Mouse (Mus musculus) midbrain, embryonic 12.5 days (tissue): ENCODE measurements at regions not wholly inside any gene's neighbourhood (a gene's known extent, or its start where the extent isn't known, plus 50 kb on each side); places are given as distances from the start of the nearest gene placed in this dataset.

Experiments used
- ATAC-seq: fragments of 200-750 bp; cut with Nextera tagmentation; 2 replicates; pipeline ENCODE4 v1.8.0; 2017; ENCODE audit warnings: low read depth, moderate TSS enrichment, moderate library complexity; ENCODE audit not compliant: low FRiP score
- H3K27ac ChIP-seq: fragments of 300-500 bp; sonication (generic); replicated peaks from 2 replicates; pipeline ENCODE4 v1.5.1; 2016; ENCODE audit warnings: mild to moderate bottlenecking
- H3K27me3 ChIP-seq: fragments of 300-500 bp; sonication (generic); 2 replicates; pipeline ENCODE4 v1.6.1; 2016; ENCODE audit warnings: mild to moderate bottlenecking
- H3K36me3 ChIP-seq: fragments of 300-500 bp; sonication (generic); 2 replicates; pipeline ENCODE4 v1.6.1; 2016
- H3K4me1 ChIP-seq: fragments of 300-500 bp; sonication (generic); 2 replicates; pipeline ENCODE4 v1.6.1; 2016
- H3K4me2 ChIP-seq: fragments of 300-500 bp; sonication (generic); replicated peaks from 2 replicates; pipeline ENCODE4 v1.6.1; 2016; ENCODE audit warnings: mild to moderate bottlenecking, moderate library complexity
- H3K4me3 ChIP-seq: fragments of 300-500 bp; sonication (generic); 2 replicates; pipeline ENCODE4 v1.5.1; 2016; ENCODE audit warnings: mild to moderate bottlenecking
- H3K9ac ChIP-seq: fragments of 300-500 bp; sonication (generic); replicated peaks from 2 replicates; pipeline ENCODE4 v1.6.1; 2016; ENCODE audit warnings: mild to moderate bottlenecking, moderate library complexity
- H3K9me3 ChIP-seq: fragments of 300-500 bp; sonication (generic); 2 replicates; pipeline ENCODE4 v1.6.1; 2016; ENCODE audit warnings: mild to moderate bottlenecking
- WGBS: fragments of 180-500 bp; shearing (Covaris S2); methylation state at CpG from one replicate; pipeline ENCODE4 v1.1.7; 2016; 5-methylcytosine and 5-hydroxymethylcytosine counted together

GRCm38 (mm10) chr2:167845370-167845769 is 86.5 kb upstream of the Ptpn1 start:
- Histone ChIP-seq H3K27me3 (peaks cover 2% of the 10 kb centered on the region; the same call in 1 of the 2 replicates), H3K9ac (no peak overlapping the region), H3K4me3 (no peak overlapping the region), H3K9me3 (no peaks in the 10 kb centered on the region), H3K27ac (no peak overlapping the region), H3K36me3 (no peaks in the 10 kb centered on the region), H3K4me1 (peaks cover 6% of the 10 kb centered on the region; the same call in 1 of the 2 replicates), H3K4me2 (no peak overlapping the region)
- ATAC-seq, result no peak
- 88% methylated on average over 5 of the region's 5 CpGs for WGBS

DNA sequence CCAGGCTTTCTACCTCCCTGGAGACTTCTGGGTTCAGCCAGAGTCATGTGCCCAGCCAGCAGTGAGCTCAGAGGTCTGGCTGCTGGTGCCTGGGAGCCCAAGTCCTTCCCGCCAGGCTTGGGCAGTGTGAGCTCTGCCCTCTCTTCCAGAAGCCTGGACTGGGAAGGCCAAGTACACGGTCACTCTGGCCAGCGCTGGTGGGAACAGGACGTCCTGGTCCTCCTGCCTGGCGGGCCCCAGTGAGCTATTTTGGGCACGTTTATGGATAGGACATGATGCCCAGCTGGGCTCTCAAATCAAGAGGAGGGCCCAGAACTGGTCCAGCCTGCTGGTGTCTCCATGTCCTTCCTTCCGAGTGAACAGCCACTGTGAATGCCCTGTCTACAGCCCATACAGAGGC is 87.3 kb upstream of the Ptpn1 start:
- Histone ChIP-seq H3K4me3 (no peak overlapping the region), H3K4me1 (peaks cover 6% of the 10 kb centered on the region; the same call in 1 of the 2 replicates), H3K4me2 (no peak overlapping the region), H3K9me3 (no peaks in the 10 kb centered on the region), H3K27me3 (peaks cover 2% of the 10 kb centered on the region; the same call in 1 of the 2 replicates), H3K36me3 (no peaks in the 10 kb centered on the region), H3K27ac (no peak overlapping the region), H3K9ac (no peak overlapping the region)
- WGBS, result 81% methylated on average over 7 of the region's 7 CpGs
- no peak for ATAC-seq

- Histone ChIP-seq H3K9ac (no peak overlapping the region), H3K9me3 (no peaks in the 10 kb centered on the region), H3K27ac (no peak overlapping the region), H3K4me2 (no peak overlapping the region), H3K4me3 (no peak overlapping the region), H3K4me1 (peaks cover 6% of the 10 kb centered on the region; the same call in 1 of the 2 replicates), H3K36me3 (no peaks in the 10 kb centered on the region), H3K27me3 (peaks cover 2% of the 10 kb centered on the region; the same call in 1 of the 2 replicates)
- WGBS, result 70% methylated on average over 5 of the region's 5 CpGs
- no peak for ATAC-seq
Measured at GRCm38 (mm10) chr2:167843921-167844320, 87.9 kb upstream of the Ptpn1 start.

DNA sequence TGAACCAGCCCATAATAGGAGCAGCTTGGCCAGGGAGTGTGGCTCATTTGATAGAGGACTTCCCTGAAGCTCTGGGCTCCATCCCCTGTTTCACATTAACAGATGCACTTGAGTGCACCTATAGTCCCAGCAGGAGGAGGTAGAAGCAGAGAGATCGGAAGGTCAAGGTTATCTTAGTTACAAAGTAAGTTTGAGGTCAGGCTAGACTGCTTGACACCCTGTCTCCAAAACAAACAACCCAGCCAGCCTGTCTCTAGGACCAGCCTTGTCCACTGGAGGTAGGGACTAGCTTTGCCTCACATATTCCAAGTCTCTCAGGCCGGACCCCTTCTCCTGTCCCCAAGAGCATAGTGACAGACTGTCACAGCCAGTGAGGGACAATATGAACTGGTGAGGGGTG is 88.9 kb upstream of the Ptpn1 start:
- ATAC-seq, result no peak
- no peaks in the 10 kb centered on the region for H3K9me3 ChIP-seq
- H3K4me2 ChIP-seq, result no peak overlapping the region
- peaks cover 6% of the 10 kb centered on the region; the same call in 1 of the 2 replicates for H3K4me1 ChIP-seq
- peaks cover 2% of the 10 kb centered on the region; the same call in 1 of the 2 replicates for H3K27me3 ChIP-seq
- no peak overlapping the region for H3K4me3 ChIP-seq
- 85% methylated on average over 2 of the region's 2 CpGs for WGBS
- no peak overlapping the region for H3K9ac ChIP-seq
- H3K27ac ChIP-seq, result no peak overlapping the region
- H3K36me3 ChIP-seq, result no peaks in the 10 kb centered on the region

DNA sequence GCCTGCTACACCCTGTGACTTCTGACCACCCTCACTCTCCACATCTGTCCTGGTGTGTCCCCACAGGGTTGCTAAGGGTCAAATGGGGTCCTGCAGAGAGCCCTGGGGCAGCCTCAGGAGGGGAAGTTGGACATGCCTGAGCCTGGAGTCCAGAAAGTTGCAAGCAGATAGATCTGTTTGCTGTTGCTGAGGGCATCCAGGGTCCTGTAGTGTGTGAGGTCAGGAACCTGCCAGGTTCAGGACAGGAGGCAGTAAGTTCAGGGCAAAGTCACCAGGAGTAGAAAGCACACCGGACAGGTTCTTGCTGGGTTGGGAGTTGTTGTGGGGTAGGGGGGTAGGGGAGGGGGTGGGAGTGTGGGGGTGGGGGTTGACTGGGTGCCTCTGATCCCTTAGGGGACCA is 89.4 kb upstream of the Ptpn1 start:
- H3K27ac ChIP-seq, result no peak overlapping the region
- no peaks in the 10 kb centered on the region for H3K36me3 ChIP-seq
- ATAC-seq, result no peak
- 69% methylated on average over 1 of the region's 1 CpGs for WGBS
- no peak overlapping the region for H3K4me2 ChIP-seq
- no peaks in the 10 kb centered on the region for H3K9me3 ChIP-seq
- peaks cover 6% of the 10 kb centered on the region; the same call in 1 of the 2 replicates for H3K4me1 ChIP-seq
- peaks cover 2% of the 10 kb centered on the region; the same call in 1 of the 2 replicates for H3K27me3 ChIP-seq
- no peak overlapping the region for H3K4me3 ChIP-seq
- no peak overlapping the region for H3K9ac ChIP-seq

DNA sequence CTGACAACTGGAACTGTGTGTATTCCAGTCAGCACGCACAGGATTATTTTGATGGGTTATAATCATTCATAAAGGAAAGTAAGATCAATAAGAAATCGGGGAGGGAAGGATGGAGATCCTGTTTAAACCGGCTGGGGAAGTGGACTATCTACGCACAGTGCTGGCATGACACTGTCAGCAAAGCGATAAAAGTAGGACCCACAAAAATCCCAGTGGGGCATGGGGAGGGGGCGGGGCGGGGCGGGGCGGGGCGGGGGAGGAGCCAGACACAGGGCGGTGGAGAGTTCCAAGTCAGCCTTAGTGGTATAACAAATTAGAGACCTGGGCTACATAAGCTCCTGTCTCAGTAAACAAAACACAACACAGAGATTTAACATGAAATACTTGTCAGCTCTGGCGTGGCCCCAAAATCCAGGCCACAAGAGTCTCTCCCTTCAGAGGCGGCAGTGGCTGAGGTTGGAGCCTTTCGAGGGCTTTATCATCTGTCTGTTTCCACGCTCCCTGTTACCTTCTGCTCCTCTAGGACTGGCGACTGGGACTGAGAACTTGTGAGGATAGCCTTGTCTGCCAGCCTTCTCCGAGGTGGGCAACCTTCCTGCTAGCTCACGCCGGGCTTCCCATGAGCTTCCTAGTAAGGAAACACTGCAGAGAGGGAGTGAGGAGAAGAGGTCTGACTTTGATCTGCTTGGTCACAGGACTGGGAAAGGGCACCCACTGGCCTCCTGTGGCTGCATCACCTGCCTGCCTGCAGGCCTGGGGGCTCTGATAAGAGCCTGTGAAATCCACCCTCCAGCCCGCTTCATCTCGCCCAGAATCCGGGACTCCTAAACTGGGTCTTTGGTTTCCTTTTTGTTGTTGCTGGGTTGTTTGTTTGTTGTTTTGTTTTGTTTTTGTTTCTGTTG is 90.3 kb upstream of the Ptpn1 start:
- H3K4me2 ChIP-seq, result no peak overlapping the region
- H3K27me3 ChIP-seq, result peaks cover 2% of the 10 kb centered on the region; the same call in 1 of the 2 replicates
- no peak overlapping the region for H3K27ac ChIP-seq
- H3K9me3 ChIP-seq, result no peaks in the 10 kb centered on the region
- no peak overlapping the region for H3K4me3 ChIP-seq
- 38% methylated on average over 21 of the region's 22 CpGs for WGBS
- H3K9ac ChIP-seq, result no peak overlapping the region
- H3K36me3 ChIP-seq, result no peaks in the 10 kb centered on the region
- peaks cover 6% of the 10 kb centered on the region; the same call in 1 of the 2 replicates for H3K4me1 ChIP-seq
- ATAC-seq, result no peak

GRCm38 (mm10) chr2:167840344-167840743 is 91.5 kb upstream of the Ptpn1 start:
- no peak overlapping the region for H3K4me3 ChIP-seq
- 88% methylated on average over 9 of the region's 9 CpGs for WGBS
- H3K9me3 ChIP-seq, result no peaks in the 10 kb centered on the region
- ATAC-seq, result no peak
- H3K36me3 ChIP-seq, result no peaks in the 10 kb centered on the region
- H3K4me2 ChIP-seq, result no peak overlapping the region
- no peak overlapping the region for H3K9ac ChIP-seq
- peaks cover 2% of the 10 kb centered on the region; the same call in 1 of the 2 replicates for H3K27me3 ChIP-seq
- no peak overlapping the region for H3K27ac ChIP-seq
- H3K4me1 ChIP-seq, result peaks cover 6% of the 10 kb centered on the region; the same call in 1 of the 2 replicates

DNA sequence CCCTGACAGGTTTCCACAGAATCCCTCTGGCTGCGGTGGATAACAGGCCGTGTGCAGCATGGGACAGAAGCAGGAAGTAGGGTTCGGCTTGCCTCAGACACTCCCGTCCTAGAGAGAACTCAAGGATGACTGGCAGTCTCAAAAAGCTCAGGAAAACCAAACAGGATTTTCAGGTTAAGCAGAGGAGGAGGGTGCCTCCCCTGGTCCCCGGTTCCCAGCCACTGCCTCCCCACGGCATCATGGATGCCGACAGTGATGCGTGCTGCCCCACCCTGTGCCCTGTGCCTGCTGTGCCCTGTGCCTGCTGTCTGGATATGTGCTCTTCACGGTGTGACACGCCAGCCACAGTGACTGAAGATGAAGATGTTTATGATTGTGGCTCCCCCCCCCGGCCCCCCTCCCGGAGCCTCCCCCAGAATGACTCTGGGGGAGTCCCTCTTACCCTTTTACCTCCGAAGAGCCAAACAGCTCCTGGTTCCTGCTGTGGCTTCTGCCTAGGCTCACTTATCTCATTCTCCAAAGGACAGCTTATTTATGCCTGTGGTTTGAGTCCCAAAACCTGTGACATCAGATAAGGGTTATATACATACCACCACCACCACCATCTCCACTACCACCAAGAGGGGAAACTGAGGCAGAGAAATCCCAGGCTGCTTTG is 92.4 kb upstream of the Ptpn1 start:
- Histone ChIP-seq H3K36me3 (no peaks in the 10 kb centered on the region), H3K27me3 (peaks cover 2% of the 10 kb centered on the region; the same call in 1 of the 2 replicates), H3K27ac (no peak overlapping the region), H3K4me3 (no peak overlapping the region), H3K4me2 (no peak overlapping the region), H3K9ac (no peak overlapping the region), H3K4me1 (peaks cover 6% of the 10 kb centered on the region; the same call in 1 of the 2 replicates), H3K9me3 (no peaks in the 10 kb centered on the region)
- WGBS, result 78% methylated on average over 13 of the region's 13 CpGs
- no peak for ATAC-seq

DNA sequence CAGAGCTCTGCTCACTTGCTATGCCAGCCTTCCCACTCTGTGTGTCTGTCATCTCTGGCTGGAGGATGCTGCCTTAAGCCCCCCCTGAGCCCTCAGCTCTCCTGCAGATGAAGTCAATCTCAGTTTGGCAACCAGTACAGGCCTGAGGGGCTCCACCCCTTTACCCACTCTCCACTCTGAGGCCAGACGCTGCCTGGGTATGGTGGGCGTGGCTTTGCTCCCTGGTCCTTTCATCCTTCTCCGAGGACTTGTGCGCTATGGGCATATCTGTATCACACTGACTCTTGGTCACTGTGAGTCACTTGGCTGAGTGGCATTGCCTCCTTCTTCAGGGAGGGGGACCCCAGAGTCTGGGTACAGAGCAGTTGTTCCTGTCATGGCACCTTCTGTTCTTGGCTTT is 94.3 kb upstream of the Ptpn1 start:
- no peak for ATAC-seq
- Histone ChIP-seq H3K9ac (no peak overlapping the region), H3K4me2 (no peak overlapping the region), H3K27ac (no peak overlapping the region), H3K9me3 (no peaks in the 10 kb centered on the region), H3K27me3 (no peaks in the 10 kb centered on the region; the same call in 1 of the 2 replicates), H3K36me3 (no peaks in the 10 kb centered on the region), H3K4me3 (no peak overlapping the region), H3K4me1 (peaks cover 13% of the 10 kb centered on the region)
- WGBS, result 66% methylated on average over 4 of the region's 4 CpGs

GRCm38 (mm10) chr2:167836611-167837010 is 95.2 kb upstream of the Ptpn1 start:
- WGBS, result 32% methylated on average over 7 of the region's 7 CpGs
- Histone ChIP-seq H3K9me3 (no peaks in the 10 kb centered on the region), H3K4me2 (no peak overlapping the region), H3K4me1 (peaks cover 9% of the 10 kb centered on the region), H3K27ac (no peak overlapping the region), H3K36me3 (no peaks in the 10 kb centered on the region), H3K4me3 (no peak overlapping the region), H3K9ac (no peak overlapping the region), H3K27me3 (no peaks in the 10 kb centered on the region; the same call in 1 of the 2 replicates)
- no peak for ATAC-seq

- Histone ChIP-seq H3K4me3 (no peak overlapping the region), H3K27ac (no peak overlapping the region), H3K9ac (no peak overlapping the region), H3K4me2 (no peak overlapping the region), H3K27me3 (no peaks in the 10 kb centered on the region), H3K36me3 (no peaks in the 10 kb centered on the region), H3K9me3 (no peaks in the 10 kb centered on the region), H3K4me1 (peaks cover 9% of the 10 kb centered on the region)
- WGBS, result 85% methylated on average over 8 of the region's 8 CpGs
- ATAC-seq, result no peak
Measured at GRCm38 (mm10) chr2:167834605-167835004, 97.3 kb upstream of the Ptpn1 start.
